11 mouse cellular contexts compared by ENCODE assay signal in genomic region chr1:180158648-180159047, GRCm38 (mm10).
"Had no signal": no experiment of that assay in that cellular context is flagged by ENCODE, and none has a peak within 500 bp of the region (broad histone marks: within the 10 kb centered on the region; RNA-seq: fewer than 3 reads in every experiment).

No protein-coding gene starts in this region.

- H3K27ac ChIP-seq: kidney, embryonic 15.5 days; liver, embryonic 14.5 days; midbrain, embryonic 13.5 days had no signal

- ATAC-seq: inflammation-experienced regulatory T-cells, adult 6 months; midbrain, embryonic 13.5 days had no signal

- H3K9me3 ChIP-seq: kidney, embryonic 15.5 days; midbrain, embryonic 13.5 days had no signal

- H3K27me3 ChIP-seq: kidney, embryonic 15.5 days; midbrain, embryonic 13.5 days had no signal

- H3K4me3 ChIP-seq: kidney, embryonic 15.5 days; midbrain, embryonic 13.5 days had no signal

- DNase-seq: kidney, adult 18-20 months; kidney, postnatal 14 days; liver; lung, embryonic 14.5 days; lung, postnatal 36 days; right cerebral cortex, postnatal 14 days; thymus, postnatal 4 days had no signal

- H3K4me1 ChIP-seq: midbrain, embryonic 13.5 days had no signal

- H3K4me2 ChIP-seq: kidney, embryonic 15.5 days; lung, embryonic 14.5 days; midbrain, embryonic 13.5 days had no signal

- H3K9ac ChIP-seq: kidney, embryonic 15.5 days; liver, embryonic 14.5 days; lung, embryonic 14.5 days; midbrain, embryonic 13.5 days had no signal
